19 mouse cellular contexts compared by ENCODE assay signal in genomic region chr13:117722090-117722489, GRCm38 (mm10).
A peak's percentile ranks its signal among the peaks of the same experiment; 100 is the strongest.
DNase-seq lines count a peak whose midpoint lies in the region; ATAC-seq lines count a peak whose summit lies in the region.
"Had no signal": no experiment of that assay in that cellular context is flagged by ENCODE, and none has a peak within 500 bp of the region (broad histone marks: within the 10 kb centered on the region; RNA-seq: fewer than 3 reads in every experiment).

No protein-coding gene starts in this region.

- no peaks in the 10 kb centered on the region for H3K36me3 ChIP-seq in forebrain, embryonic 12.5 days (replicated peaks)
- H3K36me3 ChIP-seq in forebrain, embryonic 10.5 days (replicated peaks) = no peaks in the 10 kb centered on the region
- no peaks in the 10 kb centered on the region for H3K36me3 ChIP-seq in neural tube, embryonic 15.5 days
- H3K36me3 ChIP-seq in forebrain, embryonic 16.5 days (ENCODE audit: control insufficient read depth, insufficient read depth) = no peaks in the 10 kb centered on the region
- H3K36me3 ChIP-seq in hindbrain, embryonic 13.5 days = no peaks in the 10 kb centered on the region
- H3K36me3 ChIP-seq: embryonic facial prominence, embryonic 12.5 days; hindbrain, embryonic 10.5 days; midbrain, embryonic 12.5 days; neural tube, embryonic 13.5 days had no signal

- H3K4me3 ChIP-seq in forebrain, embryonic 12.5 days (replicated peaks) = no peak overlapping the region
- no peak overlapping the region for H3K4me3 ChIP-seq in forebrain, embryonic 10.5 days
- no peak overlapping the region for H3K4me3 ChIP-seq in neural tube, embryonic 15.5 days (replicated peaks)
- H3K4me3 ChIP-seq in forebrain, embryonic 16.5 days (replicated peaks; ENCODE audit: low read length) = no peak overlapping the region
- H3K4me3 ChIP-seq in hindbrain, embryonic 13.5 days = no peak overlapping the region
- H3K4me3 ChIP-seq: embryonic facial prominence, embryonic 12.5 days; hindbrain, embryonic 10.5 days; midbrain, embryonic 12.5 days; neural tube, embryonic 13.5 days had no signal

- no peak overlapping the region for H3K9ac ChIP-seq in forebrain, embryonic 12.5 days
- H3K9ac ChIP-seq in neural tube, embryonic 15.5 days (replicated peaks) = no peak overlapping the region
- no peak overlapping the region for H3K9ac ChIP-seq in forebrain, embryonic 16.5 days (replicated peaks; ENCODE audit: low read depth, low read length)
- H3K9ac ChIP-seq in hindbrain, embryonic 13.5 days = no peak overlapping the region
- H3K9ac ChIP-seq: embryonic facial prominence, embryonic 12.5 days; midbrain, embryonic 12.5 days; neural tube, embryonic 13.5 days had no signal

- no peak for DNase-seq in forebrain, embryonic 10.5 days (ENCODE audit: extremely low spot score, low spot score)
- no peak for DNase-seq in neural tube, embryonic 10.5 days (ENCODE audit: extremely low spot score, low spot score)
- DNase-seq in spleen, postnatal 10 days (ENCODE audit: low spot score in 2 of 2) = no peak
- DNase-seq: B cell, adult 2 months; cerebellum, adult 11 months; gastrocnemius, postnatal 36 days; kidney, adult 18-20 months; kidney, postnatal 14 days; left cerebral cortex, postnatal 4 days; liver had no signal

- no peaks in the 10 kb centered on the region for H3K4me1 ChIP-seq in forebrain, embryonic 12.5 days
- no peaks in the 10 kb centered on the region for H3K4me1 ChIP-seq in forebrain, embryonic 10.5 days
- no peaks in the 10 kb centered on the region for H3K4me1 ChIP-seq in neural tube, embryonic 15.5 days
- no peaks in the 10 kb centered on the region for H3K4me1 ChIP-seq in forebrain, embryonic 16.5 days (replicated peaks; ENCODE audit: control insufficient read depth, insufficient read depth, low read length)
- no peaks in the 10 kb centered on the region for H3K4me1 ChIP-seq in hindbrain, embryonic 13.5 days (replicated peaks)
- H3K4me1 ChIP-seq: embryonic facial prominence, embryonic 12.5 days; hindbrain, embryonic 10.5 days; midbrain, embryonic 12.5 days; neural tube, embryonic 13.5 days had no signal

- 61% methylated on average over 4 of the region's 4 CpGs for WGBS in forebrain, embryonic 12.5 days
- 47% methylated on average over 4 of the region's 4 CpGs for WGBS in forebrain, embryonic 10.5 days
- 52% methylated on average over 4 of the region's 4 CpGs for WGBS in neural tube, embryonic 15.5 days
- WGBS in forebrain, embryonic 16.5 days = 38% methylated on average over 4 of the region's 4 CpGs
- WGBS in hindbrain, embryonic 13.5 days = 65% methylated on average over 4 of the region's 4 CpGs

- no peaks in the 10 kb centered on the region for H3K27me3 ChIP-seq in forebrain, embryonic 12.5 days
- no peaks in the 10 kb centered on the region for H3K27me3 ChIP-seq in forebrain, embryonic 10.5 days (ENCODE audit: poor library complexity, severe bottlenecking)
- H3K27me3 ChIP-seq in neural tube, embryonic 15.5 days (replicated peaks) = no peaks in the 10 kb centered on the region
- no peaks in the 10 kb centered on the region for H3K27me3 ChIP-seq in forebrain, embryonic 16.5 days (replicated peaks; ENCODE audit: control insufficient read depth, insufficient read depth, low read length)
- H3K27me3 ChIP-seq in hindbrain, embryonic 13.5 days = no peaks in the 10 kb centered on the region
- H3K27me3 ChIP-seq: embryonic facial prominence, embryonic 12.5 days; midbrain, embryonic 12.5 days; neural tube, embryonic 13.5 days had no signal

- 0 out of 2 replicates have a peak, but pooled peaks have one; percentile 20 for ATAC-seq in forebrain, embryonic 12.5 days (ENCODE audit: low FRiP score)
- 0 out of 2 replicates have a peak, but pooled peaks have one; percentile 35 for ATAC-seq in neural tube, embryonic 15.5 days (ENCODE audit: low FRiP score)
- ATAC-seq in forebrain, embryonic 16.5 days = peak; percentile 55
- ATAC-seq in hindbrain, embryonic 13.5 days (ENCODE audit: low FRiP score) = no peak
- ATAC-seq: lung, postnatal 0 days had no signal

- H3K9me3 ChIP-seq in forebrain, embryonic 12.5 days = no peaks in the 10 kb centered on the region
- H3K9me3 ChIP-seq in forebrain, embryonic 10.5 days = no peaks in the 10 kb centered on the region
- no peaks in the 10 kb centered on the region for H3K9me3 ChIP-seq in neural tube, embryonic 15.5 days (replicated peaks)
- H3K9me3 ChIP-seq in forebrain, embryonic 16.5 days (ENCODE audit: control insufficient read depth, low read length) = no peaks in the 10 kb centered on the region
- no peaks in the 10 kb centered on the region for H3K9me3 ChIP-seq in hindbrain, embryonic 13.5 days
- H3K9me3 ChIP-seq: embryonic facial prominence, embryonic 12.5 days; hindbrain, embryonic 10.5 days; midbrain, embryonic 12.5 days; neural tube, embryonic 13.5 days had no signal

- H3K4me2 ChIP-seq in forebrain, embryonic 12.5 days = no peak overlapping the region
- no peak overlapping the region for H3K4me2 ChIP-seq in neural tube, embryonic 15.5 days
- H3K4me2 ChIP-seq in forebrain, embryonic 16.5 days (ENCODE audit: low read length) = no peak overlapping the region
- no peak overlapping the region for H3K4me2 ChIP-seq in hindbrain, embryonic 13.5 days
- H3K4me2 ChIP-seq: embryonic facial prominence, embryonic 12.5 days; midbrain, embryonic 12.5 days; neural tube, embryonic 13.5 days had no signal

- H3K27ac ChIP-seq in forebrain, embryonic 12.5 days = no peak overlapping the region
- no peak overlapping the region for H3K27ac ChIP-seq in forebrain, embryonic 10.5 days
- no peak overlapping the region for H3K27ac ChIP-seq in neural tube, embryonic 15.5 days (replicated peaks)
- H3K27ac ChIP-seq in forebrain, embryonic 16.5 days (ENCODE audit: low read length) = no peak overlapping the region; the same call in 1 of the 2 replicates
- H3K27ac ChIP-seq in hindbrain, embryonic 13.5 days = no peak overlapping the region
- H3K27ac ChIP-seq: embryonic facial prominence, embryonic 12.5 days; hindbrain, embryonic 10.5 days; midbrain, embryonic 12.5 days; neural tube, embryonic 13.5 days had no signal
